Mouse (Mus musculus) thymus, adult 2 months (tissue): ENCODE measurements at regions not wholly inside any gene's neighbourhood (a gene's known extent, or its start where the extent isn't known, plus 50 kb on each side); places are given as distances from the start of the nearest gene placed in this dataset.

ENCODE experiments used
- CTCF ChIP-seq: fragments of 200-500 bp; IDR thresholded peaks from 2 replicates; pipeline ENCODE4 v1.5.1; 2012; ENCODE audit warnings: mild to moderate bottlenecking, control low read depth, low read length, moderate library complexity, borderline replicate concordance; ENCODE audit not compliant: control insufficient read depth, poor library complexity, insufficient read depth; ENCODE audit errors: extremely low read depth
- POLR2A ChIP-seq: fragments of 200-500 bp; IDR thresholded peaks from 2 replicates; pipeline ENCODE4 v1.6.1; 2012; ENCODE audit warnings: mild to moderate bottlenecking, low read length, control low read depth, moderate library complexity; ENCODE audit not compliant: control insufficient read depth, poor library complexity, insufficient read depth; ENCODE audit errors: extremely low read depth

DNA sequence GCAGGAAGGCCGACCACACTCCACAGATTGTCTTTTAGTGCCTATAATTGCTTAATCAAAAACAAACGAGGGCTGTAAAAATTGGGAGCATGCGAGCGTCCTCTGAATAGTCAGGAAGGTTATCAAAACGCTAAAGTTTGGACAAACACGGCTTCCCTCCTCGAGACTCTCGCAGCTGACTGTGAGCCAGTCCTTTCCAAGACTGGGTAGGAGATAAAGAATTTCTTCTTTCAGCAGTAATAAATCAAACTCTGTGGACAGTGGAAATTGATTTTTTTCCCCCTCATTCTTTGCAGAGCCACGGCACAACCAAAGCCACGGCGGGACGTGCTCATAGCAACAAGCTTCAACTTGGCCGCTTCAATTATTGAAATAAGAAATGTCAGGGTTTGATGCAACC, 119.7 kb upstream of the Kazn start:
- TF ChIP-seq CTCF (no peak), POLR2A (no peak)
